Mouse (Mus musculus) embryonic fibroblast, embryonic 13.5 days (primary cell): Measurements from ENCODE around the gene Slc9a6.

Experiments used
- CTCF ChIP-seq: IDR thresholded peaks from 2 replicates; pipeline ENCODE4 v1.5.1; 2011; ENCODE audit warnings: mild to moderate bottlenecking, control low read depth, low read length, moderate library complexity, borderline replicate concordance; ENCODE audit not compliant: insufficient read depth
- POLR2A ChIP-seq: IDR thresholded peaks from 2 replicates; pipeline ENCODE4 v1.6.1; 2011; ENCODE audit warnings: low read depth, mild to moderate bottlenecking, control low read depth, low read length, moderate library complexity

GRCm38 (mm10) chrX:56665226-56665973 lies 55.8 kb downstream of the Slc9a6 start:
- TF ChIP-seq CTCF, result no peak
- no peak for TF ChIP-seq POLR2A
